Mouse (Mus musculus) forebrain, embryonic 12.5 days (tissue): Measurements from ENCODE around the gene H2-Ab1. TPM values are rescaled to one million over a fixed set of nuclear protein-coding genes. Genes with fewer than 3 reads are reported as not detected.

Experiments
- ATAC-seq: fragments of 200-750 bp; cut with Nextera tagmentation; 2 replicates; pipeline ENCODE4 v1.8.0; 2017; ENCODE audit warnings: moderate TSS enrichment; ENCODE audit not compliant: low FRiP score
- H3K27ac ChIP-seq: fragments of 300-500 bp; sonication (generic); 2 replicates; pipeline ENCODE4 v1.5.1; 2016; ENCODE audit warnings: mild to moderate bottlenecking
- H3K27me3 ChIP-seq: fragments of 300-500 bp; sonication (generic); 2 replicates; pipeline ENCODE4 v1.6.1; 2016; ENCODE audit warnings: mild to moderate bottlenecking
- H3K36me3 ChIP-seq: fragments of 300-500 bp; sonication (generic); replicated peaks from 2 replicates; pipeline ENCODE4 v1.6.1; 2016; ENCODE audit warnings: mild to moderate bottlenecking
- H3K4me1 ChIP-seq: fragments of 300-500 bp; sonication (generic); 2 replicates; pipeline ENCODE4 v1.6.1; 2016
- H3K4me2 ChIP-seq: fragments of 300-500 bp; sonication (generic); 2 replicates; pipeline ENCODE4 v1.6.1; 2016; ENCODE audit warnings: mild to moderate bottlenecking, moderate library complexity
- H3K4me3 ChIP-seq: fragments of 300-500 bp; sonication (generic); replicated peaks from 2 replicates; pipeline ENCODE4 v1.5.1; 2016; ENCODE audit warnings: mild to moderate bottlenecking
- H3K9ac ChIP-seq: fragments of 300-500 bp; sonication (generic); 2 replicates; pipeline ENCODE4 v1.6.1; 2016; ENCODE audit warnings: mild to moderate bottlenecking
- H3K9me3 ChIP-seq: fragments of 300-500 bp; sonication (generic); 2 replicates; pipeline ENCODE4 v1.6.1; 2016
- WGBS: fragments of 180-500 bp; shearing (Covaris S2); methylation state at CpG from one replicate; pipeline ENCODE4 v1.1.7; 2016; 5-methylcytosine and 5-hydroxymethylcytosine counted together
- polyA plus RNA-seq: library from polyadenylated mRNA; unstranded; fragments of >200 nt; fragmentation: Nextera tagmentation; extraction: Ambion mirVana; gene quantifications from 2 replicates; pipeline ENCODE4 v1.2.1, GENCODE M21; 2016

The H2-Ab1 gene
- polyA plus RNA-seq, 1 experiment from 2014 or later, result 1.9 TPM

GRCm38 (mm10) chr17:34315512-34315911, 58.0 kb downstream of the H2-Ab1 start:
- Histone ChIP-seq H3K4me2 (no peak overlapping the region), H3K27me3 (peaks cover 4% of the 10 kb centered on the region; the same call in 1 of the 2 replicates), H3K4me3 (no peak overlapping the region), H3K9ac (no peak overlapping the region), H3K4me1 (no peaks in the 10 kb centered on the region), H3K27ac (no peak overlapping the region), H3K36me3 (no peaks in the 10 kb centered on the region), H3K9me3 (no peaks in the 10 kb centered on the region)
- ATAC-seq, result no peak
- 84% methylated on average over 1 of the region's 1 CpGs for WGBS

GRCm38 (mm10) chr17:34316697-34317096, 59.2 kb downstream of the H2-Ab1 start:
- no peak for ATAC-seq
- H3K9me3 ChIP-seq, result no peaks in the 10 kb centered on the region
- H3K4me3 ChIP-seq, result no peak overlapping the region
- H3K36me3 ChIP-seq, result no peaks in the 10 kb centered on the region
- H3K4me2 ChIP-seq, result no peak overlapping the region
- H3K27me3 ChIP-seq, result peaks cover 4% of the 10 kb centered on the region; the same call in 1 of the 2 replicates
- H3K27ac ChIP-seq, result no peak overlapping the region
- no peaks in the 10 kb centered on the region for H3K4me1 ChIP-seq
- 79% methylated on average over 2 of the region's 2 CpGs for WGBS
- H3K9ac ChIP-seq, result no peak overlapping the region

- H3K4me1 ChIP-seq, result no peaks in the 10 kb centered on the region
- WGBS, result 67% methylated on average over 2 of the region's 2 CpGs
Measured at GRCm38 (mm10) chr17:34317275-34317674, 59.8 kb downstream of the H2-Ab1 start.

More at GRCm38 (mm10) chr17:34317275-34317674, 59.8 kb downstream of the H2-Ab1 start:
- Histone ChIP-seq H3K4me3 (no peak overlapping the region), H3K36me3 (no peaks in the 10 kb centered on the region), H3K9ac (no peak overlapping the region), H3K9me3 (no peaks in the 10 kb centered on the region), H3K27me3 (peaks cover 4% of the 10 kb centered on the region; the same call in 1 of the 2 replicates), H3K4me2 (no peak overlapping the region), H3K27ac (no peak overlapping the region)
- no peak for ATAC-seq

Other genes with a start within 250 kb of the H2-Ab1 start
- 19.1 and 23.6 TPM in 2 replicates for gene Ring1, start 233.0 kb upstream of the H2-Ab1 start, polyA plus RNA-seq
- gene H2-Ke6, start 229.6 kb upstream of the H2-Ab1 start, polyA plus RNA-seq, result 92.8 and 103 TPM in 2 replicates
- gene Slc39a7, start 226.0 kb upstream of the H2-Ab1 start, polyA plus RNA-seq, result 160 and 166 TPM in 2 replicates
- 54.8 and 59.5 TPM in 2 replicates for gene Rxrb, start 225.9 kb upstream of the H2-Ab1 start, polyA plus RNA-seq
- gene Col11a2, start 218.3 kb upstream of the H2-Ab1 start, polyA plus RNA-seq, result 1.4 and 2.5 TPM in 2 replicates
- gene H2-Oa, start 165.3 kb upstream of the H2-Ab1 start, polyA plus RNA-seq, result 0.27 and 0.41 TPM in 2 replicates
- 9.1 and 9.6 TPM in 2 replicates for gene H2-DMa, start 138.1 kb upstream of the H2-Ab1 start, polyA plus RNA-seq
- 138 and 146 TPM in 2 replicates for gene Brd2, start 135.1 kb upstream of the H2-Ab1 start, polyA plus RNA-seq
- gene H2-DMb2, start 114.4 kb upstream of the H2-Ab1 start, polyA plus RNA-seq, result not detected in 2 replicates
- gene H2-DMb1, start 104.6 kb upstream of the H2-Ab1 start, polyA plus RNA-seq, result 0.38 and 0.69 TPM in 2 replicates
- 1.3 and 2.2 TPM in 2 replicates for gene Tap1, start 70.1 kb upstream of the H2-Ab1 start, polyA plus RNA-seq
- gene Psmb9, start 69.9 kb upstream of the H2-Ab1 start, polyA plus RNA-seq, result 0.78 and 1.1 TPM in 2 replicates
- gene Psmb8, start 60.0 kb upstream of the H2-Ab1 start, polyA plus RNA-seq, result 0.53 and 1.7 TPM in 2 replicates
- 0.47 and 1.1 TPM in 2 replicates for gene Tap2, start 54.2 kb upstream of the H2-Ab1 start, polyA plus RNA-seq
- gene H2-Ob, start 18.8 kb upstream of the H2-Ab1 start, polyA plus RNA-seq, result not detected in 2 replicates
- gene H2-Aa, start 30.1 kb downstream of the H2-Ab1 start, polyA plus RNA-seq, result not detected in 2 replicates
- 1.1 and 1.2 TPM in 2 replicates for gene H2-Eb1, start 48.2 kb downstream of the H2-Ab1 start, polyA plus RNA-seq
- gene H2-Eb2, start 68.0 kb downstream of the H2-Ab1 start, polyA plus RNA-seq, result not detected in 2 replicates
- gene Btnl2, start 97.1 kb downstream of the H2-Ab1 start, polyA plus RNA-seq, result not detected in 2 replicates
- gene Btnl1, start 119.4 kb downstream of the H2-Ab1 start, polyA plus RNA-seq, result not detected in 2 replicates
- 2.4 and 2.6 TPM in 2 replicates for gene BC051142, start 141.1 kb downstream of the H2-Ab1 start, polyA plus RNA-seq
- not detected in 2 replicates for gene Btnl4, start 219.6 kb downstream of the H2-Ab1 start, polyA plus RNA-seq